Mouse (Mus musculus) stomach, postnatal 0 days (tissue): Measurements from ENCODE around the gene Nrde2. TPM values are rescaled to one million over a fixed set of nuclear protein-coding genes. Genes with fewer than 3 reads are reported as not detected.
A peak's percentile ranks its signal among the peaks of the same experiment; 100 is the strongest.

Experiments
- ATAC-seq: fragments of 200-750 bp; cut with Nextera tagmentation; 2 replicates; pipeline ENCODE4 v1.8.0; 2017; ENCODE audit not compliant: low FRiP score, low TSS enrichment
- DNase-seq: peaks from one replicate; pipeline ENCODE4 v3.0.0-alpha.2; 2016; ENCODE audit warnings: low spot score
- H3K27ac ChIP-seq: fragments of 300-500 bp; sonication (generic); replicated peaks from 2 replicates; pipeline ENCODE4 v1.5.1; 2014; ENCODE audit warnings: mild to moderate bottlenecking, control low read depth
- H3K27me3 ChIP-seq: fragments of 300-500 bp; sonication (generic); 2 replicates; pipeline ENCODE4 v1.6.1; 2014; ENCODE audit warnings: low read length; ENCODE audit not compliant: control insufficient read depth, insufficient read depth
- H3K36me3 ChIP-seq: fragments of 300-500 bp; sonication (generic); 2 replicates; pipeline ENCODE4 v1.6.1; 2014; ENCODE audit warnings: low read length, mixed read lengths; ENCODE audit not compliant: control insufficient read depth, insufficient read depth
- H3K4me1 ChIP-seq: fragments of 300-500 bp; sonication (generic); replicated peaks from 2 replicates; pipeline ENCODE4 v1.6.1; 2014; ENCODE audit warnings: antibody characterized with exemption; ENCODE audit not compliant: control insufficient read depth, insufficient read depth
- H3K4me2 ChIP-seq: fragments of 300-500 bp; sonication (generic); replicated peaks from 2 replicates; pipeline ENCODE4 v1.6.1; 2014; ENCODE audit warnings: low read depth, mild to moderate bottlenecking, control low read depth, moderate library complexity
- H3K4me3 ChIP-seq: fragments of 300-500 bp; sonication (generic); 2 replicates; pipeline ENCODE4 v1.5.1; 2014; ENCODE audit warnings: low read depth, low read length, control low read depth
- H3K9ac ChIP-seq: fragments of 300-500 bp; sonication (generic); 2 replicates; pipeline ENCODE4 v1.6.1; 2014; ENCODE audit warnings: mild to moderate bottlenecking, low read length, control low read depth, mixed read lengths
- H3K9me3 ChIP-seq: fragments of 300-500 bp; sonication (generic); 2 replicates; pipeline ENCODE4 v1.6.1; 2016; ENCODE audit warnings: low read length; ENCODE audit not compliant: control insufficient read depth
- CTCF ChIP-seq: IDR thresholded peaks from 2 replicates; pipeline ENCODE4 v1.5.1; 2016; ENCODE audit warnings: antibody characterized with exemption, low read depth, mild to moderate bottlenecking, moderate library complexity
- EP300 ChIP-seq: optimal IDR thresholded peaks from 2 replicates; pipeline ENCODE3; 2016; ENCODE audit warnings: antibody characterized with exemption
- WGBS: fragments of 180-500 bp; shearing (Covaris S2); extraction: QIAGEN DNeasy Blood & Tissue Kit; methylation state at CpG from one replicate; pipeline ENCODE4 v1.1.7; 2014; 5-methylcytosine and 5-hydroxymethylcytosine counted together
- polyA plus RNA-seq: library from polyadenylated mRNA; unstranded; fragments of >200 nt; fragmentation: Nextera tagmentation; extraction: Ambion mirVana; gene quantifications from 2 replicates; pipeline ENCODE4 v1.2.1, GENCODE M21; 2015

Nrde2 gene
- polyA plus RNA-seq, 1 experiment from 2014 or later: 6.9 TPM

DNA sequence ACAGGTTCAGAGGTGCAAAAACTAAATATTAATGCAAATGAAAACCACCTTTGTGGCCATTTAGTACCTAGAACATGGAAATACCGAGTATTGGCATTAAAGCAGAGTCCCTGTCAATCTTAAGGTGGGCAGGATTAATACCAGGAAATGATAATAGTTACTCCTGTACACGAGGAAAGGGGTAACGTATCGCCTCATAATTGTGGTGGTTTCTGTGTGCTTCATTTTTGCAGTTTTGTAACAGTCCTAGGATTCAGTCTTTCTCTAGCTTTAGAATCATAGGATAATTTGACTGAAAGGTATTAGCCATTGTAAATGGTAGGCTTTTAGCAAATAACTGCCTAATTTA, 41.9 kb upstream of the Nrde2 start:
- H3K9me3 ChIP-seq: no peaks in the 10 kb centered on the region
- ATAC-seq (no peak), DNase-seq (no peak)
- no peak for TF ChIP-seq CTCF
- peak overlapping the region; percentile 93 for H3K27ac ChIP-seq
- WGBS: 13% methylated on average over 4 of the region's 4 CpGs
- no peaks in the 10 kb centered on the region for H3K27me3 ChIP-seq
- peaks cover 5% of the 10 kb centered on the region; the same call in 1 of the 2 replicates for H3K4me1 ChIP-seq
- peaks cover 25% of the 10 kb centered on the region for H3K36me3 ChIP-seq
- H3K4me3 ChIP-seq: peak overlapping the region; percentile 95
- peak overlapping the region; percentile 95; the same call in 1 of the 2 replicates for H3K9ac ChIP-seq
- peak overlapping the region; percentile 96 for H3K4me2 ChIP-seq

DNA sequence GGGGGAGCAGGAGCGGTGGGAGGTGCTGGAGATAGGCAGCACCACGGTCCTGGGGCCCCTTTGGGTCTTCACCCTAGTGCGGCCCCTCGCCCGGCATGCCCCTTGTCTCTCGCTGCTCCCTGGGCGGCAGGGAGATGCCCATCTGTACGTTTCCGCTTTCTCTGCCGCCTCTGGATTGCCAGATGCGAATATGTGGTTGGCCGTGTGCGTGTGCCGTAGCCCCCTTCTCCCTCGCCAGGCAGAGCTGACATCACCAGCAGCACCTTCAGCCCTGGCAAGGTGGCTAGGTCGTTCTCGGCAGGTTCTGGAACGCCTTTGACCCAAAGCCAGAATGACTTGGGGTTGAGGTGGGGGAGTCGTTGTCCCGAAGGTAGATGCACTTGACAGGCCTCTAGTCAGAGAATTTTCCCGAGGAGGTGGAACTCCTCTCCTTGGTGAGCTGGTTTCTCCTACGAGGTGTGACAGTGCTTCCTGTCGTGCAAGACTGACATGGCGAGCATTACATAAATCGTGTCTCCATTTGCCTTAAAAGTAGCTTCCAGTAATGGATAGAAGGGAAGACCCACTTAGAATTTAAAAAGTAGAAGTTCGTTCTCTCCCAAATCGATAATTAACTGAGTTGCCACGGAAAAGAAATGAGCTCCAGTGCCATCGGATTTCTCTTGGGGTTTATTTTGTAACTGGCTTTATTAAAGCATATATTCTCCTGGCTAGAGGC, 41.4 kb upstream of the Nrde2 start:
- H3K4me1 ChIP-seq: peaks cover 5% of the 10 kb centered on the region; the same call in 1 of the 2 replicates
- H3K27me3 ChIP-seq: no peaks in the 10 kb centered on the region
- no peak for DNase-seq
- no peaks in the 10 kb centered on the region for H3K9me3 ChIP-seq
- H3K36me3 ChIP-seq: peaks cover 23% of the 10 kb centered on the region
- 3% methylated on average over 28 of the region's 29 CpGs for WGBS
- TF ChIP-seq CTCF (no peak), EP300 (no peak)
- H3K4me2 ChIP-seq: peak overlapping the region; percentile 96
- peak overlapping the region; percentile 95 for H3K9ac ChIP-seq
- peak overlapping the region; percentile 93 for H3K27ac ChIP-seq
- peak; percentile 4; the same call in 1 of the 2 replicates for ATAC-seq
- H3K4me3 ChIP-seq: peak overlapping the region; percentile 95

DNA sequence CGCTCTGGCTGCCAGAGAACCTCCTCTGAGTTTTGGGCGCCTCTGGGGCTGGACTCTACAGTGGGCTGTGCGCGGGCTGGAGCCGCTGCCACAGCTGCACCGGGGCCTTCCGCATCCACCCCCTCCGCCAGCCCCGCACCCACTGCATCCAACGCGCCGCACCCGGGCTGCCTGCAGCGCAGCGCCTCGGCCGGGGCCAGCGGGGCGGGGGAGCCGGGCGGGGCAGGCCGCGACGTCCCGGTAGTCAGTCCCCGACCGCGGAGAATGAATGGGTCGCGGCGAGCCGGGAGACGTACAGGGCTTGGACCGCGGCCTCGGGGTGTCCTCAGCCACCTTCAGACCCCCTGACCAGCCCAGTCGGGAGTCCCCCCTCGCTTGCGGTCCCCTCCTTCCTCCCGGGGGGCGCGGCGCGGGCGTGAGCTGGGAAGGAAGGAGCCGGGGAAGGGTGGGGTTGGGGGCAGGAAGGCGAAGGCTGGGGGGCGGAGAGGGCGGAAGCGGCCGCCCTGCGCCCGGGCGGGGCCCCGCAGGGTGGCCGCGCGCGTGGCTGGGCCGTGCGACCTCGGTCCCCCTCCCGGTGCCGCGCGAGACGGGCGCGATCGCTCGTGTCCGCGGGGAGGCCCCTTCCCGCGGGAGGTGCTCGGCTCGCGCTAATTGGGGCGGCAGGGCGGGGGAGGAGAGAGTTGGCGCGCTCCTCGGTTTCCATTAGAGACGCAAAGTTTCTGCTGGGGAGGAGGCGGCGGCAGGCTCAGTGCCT, 40.6 kb upstream of the Nrde2 start:
- H3K27ac ChIP-seq: peak overlapping the region; percentile 93
- H3K4me3 ChIP-seq: peak overlapping the region; percentile 95
- H3K4me1 ChIP-seq: peaks cover 5% of the 10 kb centered on the region; the same call in 1 of the 2 replicates
- peak; percentile 84 for DNase-seq
- WGBS: under 1% methylated on average over 67 of the region's 86 CpGs
- TF ChIP-seq CTCF (0 out of 2 replicates have a peak, but pooled peaks have one; percentile 1), EP300 (no peak)
- ATAC-seq: peak; percentile 75
- H3K36me3 ChIP-seq: peaks cover 15% of the 10 kb centered on the region
- H3K9ac ChIP-seq: peak overlapping the region; percentile 95
- H3K9me3 ChIP-seq: no peaks in the 10 kb centered on the region
- peak overlapping the region; percentile 96 for H3K4me2 ChIP-seq
- H3K27me3 ChIP-seq: no peaks in the 10 kb centered on the region

DNA sequence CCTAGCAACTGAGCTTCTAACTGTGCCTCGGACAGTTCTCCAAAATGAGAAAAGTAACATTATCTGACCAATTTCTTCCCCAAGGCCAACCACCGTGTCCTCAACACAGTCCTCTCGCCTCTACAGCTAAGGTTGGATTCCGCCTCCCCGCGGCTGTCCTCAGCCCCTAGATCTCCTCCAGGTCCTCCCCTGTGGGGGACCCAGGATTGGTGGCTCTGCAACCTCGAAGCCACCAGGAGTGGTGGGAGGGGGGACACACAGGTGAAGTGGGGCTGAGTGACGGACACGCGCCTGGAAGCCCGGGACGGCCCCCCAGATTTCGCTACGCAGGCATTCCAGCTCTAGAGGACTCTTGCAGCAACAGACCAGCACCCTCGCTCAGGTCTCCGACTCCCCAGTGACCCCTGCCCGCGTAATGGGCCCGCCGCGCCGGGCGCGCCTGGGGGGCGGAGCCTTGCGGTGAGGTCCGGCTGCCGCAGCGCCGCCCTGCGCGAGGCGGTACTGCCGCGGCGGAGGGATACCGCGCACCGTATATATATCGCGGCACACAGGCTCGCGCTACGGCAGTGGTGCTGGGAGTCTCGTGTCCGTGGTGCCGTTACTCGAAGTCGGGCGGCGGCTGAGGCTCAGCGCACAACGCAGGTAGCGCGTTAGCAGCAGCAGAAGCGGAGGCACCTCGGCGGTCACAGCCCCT, 39.7 kb upstream of the Nrde2 start, which contains the start of gene Calm1:
TSS of gene Calm1 (plus strand) at position 469 of the 694 bp plus-strand sequence.
- no peaks in the 10 kb centered on the region for H3K27me3 ChIP-seq
- H3K36me3 ChIP-seq: peaks cover 8% of the 10 kb centered on the region
- ATAC-seq: peak; percentile 91
- no peaks in the 10 kb centered on the region for H3K9me3 ChIP-seq
- H3K4me1 ChIP-seq: peaks cover 5% of the 10 kb centered on the region; the same call in 1 of the 2 replicates
- peak within 1 kb of the TSS; percentile 95 for H3K4me3 ChIP-seq
- DNase-seq: peak; percentile 95
- peak within 1 kb of the TSS; percentile 96 for H3K4me2 ChIP-seq
- H3K9ac ChIP-seq: peak within 1 kb of the TSS; percentile 95
- peak within 1 kb of the TSS; percentile 93 for H3K27ac ChIP-seq
- peak; percentile 21; the same call in 1 of the 2 replicates for TF ChIP-seq CTCF
- TF ChIP-seq EP300: no peak
- under 1% methylated on average over 54 of the region's 58 CpGs for WGBS

DNA sequence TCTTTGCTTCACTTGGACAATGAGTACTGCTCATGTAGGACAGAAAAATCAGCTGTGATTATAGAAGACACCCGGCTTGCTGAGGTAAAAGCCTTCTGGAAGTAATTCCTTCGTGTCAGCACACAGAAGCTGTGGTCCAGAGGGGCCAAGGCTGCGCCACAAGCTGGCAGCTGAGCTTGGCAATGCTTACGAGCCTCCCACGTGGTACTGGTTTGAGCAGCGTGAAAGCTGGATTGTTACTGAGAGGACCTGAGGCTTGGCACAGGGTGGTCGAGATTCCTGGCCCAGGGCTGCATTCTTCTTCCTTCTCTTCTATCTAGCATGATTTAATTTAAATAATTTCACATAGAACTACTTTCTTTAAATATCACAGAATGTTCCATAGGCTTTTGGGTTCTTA, 37.3 kb upstream of the Nrde2 start:
- H3K9ac ChIP-seq: no peak overlapping the region
- H3K4me1 ChIP-seq: no peaks in the 10 kb centered on the region
- TF ChIP-seq EP300: no peak
- no peaks in the 10 kb centered on the region for H3K36me3 ChIP-seq
- H3K4me3 ChIP-seq: no peak overlapping the region
- H3K27ac ChIP-seq: no peak overlapping the region
- H3K4me2 ChIP-seq: no peak overlapping the region
- ATAC-seq (no peak), DNase-seq (no peak)
- 73% methylated on average over 7 of the region's 7 CpGs for WGBS
- H3K27me3 ChIP-seq: no peaks in the 10 kb centered on the region
- no peaks in the 10 kb centered on the region for H3K9me3 ChIP-seq
